Mouse (Mus musculus) kidney, adult 2 months (tissue): ENCODE results near the gene Rpgrip1l.

Experiments
- CTCF ChIP-seq: fragments of 200-500 bp; conservative IDR thresholded peaks from 2 replicates; pipeline ENCODE4 v1.5.1; 2011; ENCODE audit warnings: low read depth, mild to moderate bottlenecking, control low read depth, low read length, moderate library complexity, mixed read lengths; ENCODE audit not compliant: insufficient read depth, insufficient read length
- POLR2A ChIP-seq: fragments of 200-500 bp; IDR thresholded peaks from one replicate; pipeline ENCODE4 v1.6.1; 2011; ENCODE audit warnings: low read depth, low read length, control low read depth

- TF ChIP-seq CTCF (no peak), POLR2A (no peak)
These were observed 47.7 kb upstream of the Rpgrip1l start for GRCm38 (mm10) chr8:91360644-91361357.
